Mouse (Mus musculus): ENCODE data around the gene Pacrg. TPM values are rescaled to one million over a fixed set of nuclear protein-coding genes. Genes with fewer than 3 reads are reported as not detected.

Gene Pacrg
- polyA plus RNA-seq, 1 experiment = 5.5 TPM

DNA sequence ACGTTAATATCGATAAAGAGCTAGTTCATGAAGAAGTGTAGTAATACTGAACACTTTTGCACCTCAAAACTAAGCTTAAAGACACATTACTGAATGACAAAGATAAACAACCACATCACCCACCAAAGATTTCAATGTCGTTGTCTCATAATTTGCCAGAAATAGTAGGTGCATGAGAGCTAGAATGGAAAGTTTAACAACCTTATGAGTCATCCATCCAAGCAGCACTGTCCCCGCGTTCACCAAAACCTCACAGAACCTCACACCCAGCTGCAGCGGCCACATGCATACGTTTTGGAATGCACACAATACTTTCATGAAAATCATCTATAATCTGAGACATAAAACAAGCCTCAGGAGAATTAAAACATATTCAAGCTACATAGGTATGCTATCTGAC is 206.3 kb downstream of the Pacrg start:
- TF ChIP-seq MYOD1 (IDR thresholded peaks at IDR 0.05; ENCODE audit: control insufficient read depth, insufficient read length, low read depth) (peak; percentile 11), MYOG (IDR thresholded peaks at IDR 0.05; ENCODE audit: control insufficient read depth, extremely low read depth, insufficient read length) (no peak), CTCF (IDR thresholded peaks at IDR 0.05; ENCODE audit: control insufficient read depth, insufficient read depth, insufficient read length) (no peak), USF1 (IDR thresholded peaks at IDR 0.05; ENCODE audit: low read depth) (no peak), MAX (IDR thresholded peaks at IDR 0.05) (peak; percentile 74)
- no peaks in the 10 kb centered on the region for H3K79me3 ChIP-seq (ENCODE audit: low read depth)
- H3K36me3 ChIP-seq (ENCODE audit: control insufficient read depth, insufficient read depth) = no peaks in the 10 kb centered on the region
- no peak overlapping the region for H3K4me3 ChIP-seq (ENCODE audit: insufficient read depth, poor library complexity, severe bottlenecking)
- no peak overlapping the region for H3ac ChIP-seq (ENCODE audit: control insufficient read depth, insufficient read length, low read depth)
- no peaks in the 10 kb centered on the region for H3K79me2 ChIP-seq (ENCODE audit: control insufficient read depth, insufficient read depth)
- H3K27me3 ChIP-seq (ENCODE audit: control insufficient read depth, insufficient read depth, insufficient read length) = no peaks in the 10 kb centered on the region

DNA sequence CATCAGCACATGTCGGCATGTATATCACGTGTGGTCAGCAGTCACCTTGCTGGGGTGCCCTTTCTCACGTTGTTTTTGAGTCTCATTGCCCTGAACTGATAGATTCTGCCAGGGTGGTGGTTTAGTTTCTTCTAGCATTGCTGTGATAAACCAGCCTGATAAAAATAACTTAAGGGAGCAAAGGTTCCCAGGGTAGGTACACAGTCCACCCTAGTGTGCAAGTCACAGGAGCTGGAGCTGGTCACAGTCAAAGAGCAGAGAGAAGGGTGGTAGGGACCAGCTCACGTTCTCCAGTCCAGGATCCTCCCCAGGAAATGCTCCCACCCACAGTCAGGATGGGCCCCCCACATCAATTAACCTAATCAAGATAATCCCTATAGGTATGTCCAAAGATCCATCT is 211.9 kb downstream of the Pacrg start:
- no peaks in the 10 kb centered on the region for H3K36me3 ChIP-seq (ENCODE audit: control insufficient read depth, insufficient read depth)
- no peak overlapping the region for H3K4me3 ChIP-seq (ENCODE audit: insufficient read depth, poor library complexity, severe bottlenecking)
- TF ChIP-seq CTCF (IDR thresholded peaks at IDR 0.05; ENCODE audit: control insufficient read depth, insufficient read depth, insufficient read length) (no peak), MYOG (IDR thresholded peaks at IDR 0.05; ENCODE audit: control insufficient read depth, extremely low read depth, insufficient read length) (no peak), USF1 (IDR thresholded peaks at IDR 0.05; ENCODE audit: low read depth) (no peak), FOSL1 (IDR thresholded peaks at IDR 0.05; ENCODE audit: insufficient read depth, low read length, poor library complexity, severe bottlenecking) (no peak), MYOD1 (IDR thresholded peaks at IDR 0.05; ENCODE audit: control insufficient read depth, insufficient read length, low read depth) (no peak)
- H3K79me2 ChIP-seq (ENCODE audit: control insufficient read depth, insufficient read depth) = no peaks in the 10 kb centered on the region
- no peaks in the 10 kb centered on the region for H3K79me3 ChIP-seq (ENCODE audit: low read depth)
- no peaks in the 10 kb centered on the region for H3K27me3 ChIP-seq (ENCODE audit: control insufficient read depth, insufficient read depth, insufficient read length)
- no peak overlapping the region for H3ac ChIP-seq (ENCODE audit: control insufficient read depth, insufficient read length, low read depth)

DNA sequence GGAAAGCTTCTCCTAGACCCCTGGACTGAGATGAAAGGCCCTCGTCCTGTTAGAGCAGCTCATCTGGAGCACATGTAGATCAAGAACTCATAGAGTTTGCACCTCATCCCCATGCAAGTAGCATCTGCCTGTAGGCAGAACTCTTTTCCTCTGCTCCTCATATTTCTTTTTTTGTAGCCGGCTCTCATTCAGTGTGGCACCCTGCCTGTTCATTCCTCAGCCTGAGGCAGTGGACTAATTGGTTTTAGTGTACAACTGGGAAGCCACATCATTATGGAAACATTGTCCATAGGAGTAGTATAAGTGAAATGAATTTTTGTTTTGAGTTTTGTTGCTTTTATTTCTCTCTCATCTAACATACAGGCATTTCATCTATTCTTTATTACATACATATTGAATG is 212.6 kb downstream of the Pacrg start:
- H3ac ChIP-seq (ENCODE audit: control insufficient read depth, insufficient read length, low read depth) = no peak overlapping the region
- no peaks in the 10 kb centered on the region for H3K79me2 ChIP-seq (ENCODE audit: control insufficient read depth, insufficient read depth)
- no peaks in the 10 kb centered on the region for H3K27me3 ChIP-seq (ENCODE audit: control insufficient read depth, insufficient read depth, insufficient read length)
- no peaks in the 10 kb centered on the region for H3K79me3 ChIP-seq (ENCODE audit: low read depth)
- no peak overlapping the region for H3K4me3 ChIP-seq (ENCODE audit: insufficient read depth, poor library complexity, severe bottlenecking)
- H3K36me3 ChIP-seq (ENCODE audit: control insufficient read depth, insufficient read depth) = no peaks in the 10 kb centered on the region
- TF ChIP-seq USF1 (IDR thresholded peaks at IDR 0.05; ENCODE audit: low read depth) (no peak), MYOD1 (IDR thresholded peaks at IDR 0.05; ENCODE audit: control insufficient read depth, insufficient read length, low read depth) (no peak), FOSL1 (IDR thresholded peaks at IDR 0.05; ENCODE audit: insufficient read depth, low read length, poor library complexity, severe bottlenecking) (no peak), CEBPB (IDR thresholded peaks at IDR 0.05; ENCODE audit: low read depth) (no peak), MYOG (IDR thresholded peaks at IDR 0.05; ENCODE audit: control insufficient read depth, extremely low read depth, insufficient read length) (no peak)

DNA sequence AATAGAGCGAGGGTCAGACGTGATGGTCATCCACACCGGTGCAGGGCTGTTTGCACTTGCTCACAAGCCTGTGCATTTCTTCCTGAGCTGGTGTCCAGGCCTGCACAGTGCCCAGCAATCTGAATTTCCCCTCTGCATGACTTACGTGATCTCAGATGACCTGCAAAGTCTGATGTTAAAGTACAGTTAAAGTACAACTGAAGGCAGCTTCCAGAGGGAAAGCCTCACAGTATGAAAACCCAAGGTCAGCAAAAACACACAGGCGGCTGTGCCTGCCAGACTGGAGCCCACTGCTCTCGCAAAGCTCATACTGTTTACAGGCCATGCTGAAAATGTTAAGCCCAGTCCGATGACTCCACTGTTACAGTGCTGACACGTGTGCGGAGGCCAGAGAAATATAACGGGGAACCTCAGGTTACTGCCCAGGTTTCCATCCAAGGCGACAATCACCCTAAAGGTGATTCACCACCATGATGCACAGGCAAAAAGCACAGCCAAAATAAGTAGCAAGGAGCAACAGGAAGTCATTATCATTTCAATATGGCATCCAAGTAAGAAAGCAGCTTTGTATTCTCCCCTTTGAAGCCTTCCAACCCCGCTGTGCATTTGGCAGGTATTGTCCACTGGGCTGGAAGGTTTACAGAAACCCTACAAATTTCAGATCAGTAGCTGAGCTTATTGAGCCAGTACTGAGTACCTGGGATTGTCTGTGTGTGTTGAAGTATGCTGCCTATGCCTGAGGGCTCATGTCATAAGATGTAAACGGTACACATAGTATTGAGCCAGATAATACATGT is 213.6 kb downstream of the Pacrg start:
- H3K27me3 ChIP-seq (ENCODE audit: control insufficient read depth, insufficient read depth, insufficient read length) = no peaks in the 10 kb centered on the region
- no peak overlapping the region for H3K4me3 ChIP-seq (ENCODE audit: insufficient read depth, poor library complexity, severe bottlenecking)
- TF ChIP-seq MAX (IDR thresholded peaks at IDR 0.05) (no peak), CTCF (IDR thresholded peaks at IDR 0.05; ENCODE audit: control insufficient read depth, insufficient read depth, insufficient read length) (no peak), FOSL1 (IDR thresholded peaks at IDR 0.05; ENCODE audit: insufficient read depth, low read length, poor library complexity, severe bottlenecking) (no peak), MYOD1 (IDR thresholded peaks at IDR 0.05; ENCODE audit: control insufficient read depth, insufficient read length, low read depth) (no peak), MYOG (IDR thresholded peaks at IDR 0.05; ENCODE audit: control insufficient read depth, extremely low read depth, insufficient read length) (no peak), USF1 (IDR thresholded peaks at IDR 0.05; ENCODE audit: low read depth) (no peak), CEBPB (IDR thresholded peaks at IDR 0.05; ENCODE audit: low read depth) (no peak)
- H3K79me2 ChIP-seq (ENCODE audit: control insufficient read depth, insufficient read depth) = no peaks in the 10 kb centered on the region
- no peak overlapping the region for H3ac ChIP-seq (ENCODE audit: control insufficient read depth, insufficient read length, low read depth)
- no peaks in the 10 kb centered on the region for H3K79me3 ChIP-seq (ENCODE audit: low read depth)
- H3K36me3 ChIP-seq (ENCODE audit: control insufficient read depth, insufficient read depth) = no peaks in the 10 kb centered on the region

DNA sequence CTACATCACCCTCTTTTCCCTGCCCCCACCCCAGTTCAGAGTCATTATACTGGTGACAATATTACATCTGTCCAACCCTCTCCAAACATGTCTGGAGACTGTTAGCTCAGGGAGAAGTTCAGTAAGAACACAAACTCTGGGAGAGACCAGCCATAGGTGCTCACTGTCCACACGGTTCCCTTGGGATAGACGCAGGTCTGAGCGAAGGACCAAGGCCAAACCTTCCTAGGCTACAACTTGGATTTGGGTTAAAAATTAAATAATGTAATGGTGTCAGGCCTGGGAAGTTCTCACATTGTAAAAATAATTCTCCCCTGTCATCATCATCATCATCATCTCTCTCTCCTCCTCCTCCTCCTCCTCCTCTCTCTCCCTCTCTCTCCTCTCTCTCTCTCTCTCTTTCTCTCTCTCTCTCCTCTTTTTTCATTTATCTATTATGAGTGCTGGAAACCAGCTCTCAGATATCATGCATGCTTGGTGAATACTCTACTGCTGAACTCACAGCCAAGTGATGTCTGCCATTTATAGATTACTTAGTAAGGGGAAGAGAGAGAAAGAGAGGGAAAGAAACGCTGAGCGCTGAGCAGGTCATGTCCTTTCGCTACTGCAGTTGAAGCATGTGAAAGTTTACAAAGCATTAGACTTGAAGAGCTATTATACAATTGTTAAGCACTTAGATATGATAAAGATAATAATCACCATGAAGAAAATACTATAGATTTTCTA is 215.2 kb downstream of the Pacrg start:
- Histone ChIP-seq H3K79me3 (ENCODE audit: low read depth) (no peaks in the 10 kb centered on the region), H3K4me3 (ENCODE audit: insufficient read depth, poor library complexity, severe bottlenecking) (no peak overlapping the region), H3K79me2 (ENCODE audit: control insufficient read depth, insufficient read depth) (no peaks in the 10 kb centered on the region), H3K27me3 (ENCODE audit: control insufficient read depth, insufficient read depth, insufficient read length) (no peaks in the 10 kb centered on the region), H3ac (ENCODE audit: control insufficient read depth, insufficient read length, low read depth) (no peak overlapping the region), H3K36me3 (ENCODE audit: control insufficient read depth, insufficient read depth) (no peaks in the 10 kb centered on the region)
- TF ChIP-seq FOSL1 (IDR thresholded peaks at IDR 0.05; ENCODE audit: insufficient read depth, low read length, poor library complexity, severe bottlenecking) (no peak), MYOD1 (IDR thresholded peaks at IDR 0.05; ENCODE audit: control insufficient read depth, insufficient read length, low read depth) (no peak), CEBPB (IDR thresholded peaks at IDR 0.05; ENCODE audit: low read depth) (no peak), MAX (IDR thresholded peaks at IDR 0.05) (no peak), CTCF (IDR thresholded peaks at IDR 0.05; ENCODE audit: control insufficient read depth, insufficient read depth, insufficient read length) (no peak)
